Mouse (Mus musculus) kidney, embryonic 14.5 days (tissue): ENCODE data around the gene Gm20403. TPM values are rescaled to one million over a fixed set of nuclear protein-coding genes. Genes with fewer than 3 reads are reported as not detected.

Source experiments
- ATAC-seq: fragments of 200-750 bp; cut with Nextera tagmentation; 2 replicates; pipeline ENCODE4 v1.8.0; 2017; ENCODE audit warnings: moderate number of reproducible peaks, mild to moderate bottlenecking, moderate TSS enrichment, moderate library complexity; ENCODE audit not compliant: low FRiP score, low TSS enrichment
- H3K27ac ChIP-seq: fragments of 300-500 bp; sonication (generic); 2 replicates; pipeline ENCODE4 v1.5.1; 2014; ENCODE audit warnings: low read depth, mild to moderate bottlenecking, low read length, moderate library complexity, mixed read lengths
- H3K27me3 ChIP-seq: fragments of 300-500 bp; sonication (generic); 2 replicates; pipeline ENCODE4 v1.6.1; 2014; ENCODE audit warnings: mild to moderate bottlenecking, low read length; ENCODE audit not compliant: control insufficient read depth, insufficient read depth
- H3K36me3 ChIP-seq: fragments of 300-500 bp; sonication (generic); 2 replicates; pipeline ENCODE4 v1.6.1; 2014; ENCODE audit warnings: low read length, mixed read lengths; ENCODE audit not compliant: control insufficient read depth, insufficient read depth
- H3K4me1 ChIP-seq: fragments of 300-500 bp; sonication (generic); 2 replicates; pipeline ENCODE4 v1.6.1; 2014; ENCODE audit warnings: low read length, mixed read lengths; ENCODE audit not compliant: control insufficient read depth, insufficient read depth
- H3K4me2 ChIP-seq: fragments of 300-500 bp; sonication (generic); replicated peaks from 2 replicates; pipeline ENCODE4 v1.6.1; 2014; ENCODE audit warnings: low read depth, mild to moderate bottlenecking, low read length
- H3K4me3 ChIP-seq: fragments of 300-500 bp; sonication (generic); 2 replicates; pipeline ENCODE4 v1.5.1; 2014; ENCODE audit warnings: mild to moderate bottlenecking, low read length
- H3K9ac ChIP-seq: fragments of 300-500 bp; sonication (generic); 2 replicates; pipeline ENCODE4 v1.6.1; 2014; ENCODE audit warnings: low read depth, mild to moderate bottlenecking, low read length, moderate library complexity
- H3K9me3 ChIP-seq: fragments of 300-500 bp; sonication (generic); 2 replicates; pipeline ENCODE4 v1.6.1; 2016; ENCODE audit warnings: low read length; ENCODE audit not compliant: control insufficient read depth
- WGBS: fragments of 180-500 bp; shearing (Covaris S2); extraction: QIAGEN DNeasy Blood & Tissue Kit; methylation state at CpG from one replicate; pipeline ENCODE4 v1.1.7; 2014; 5-methylcytosine and 5-hydroxymethylcytosine counted together
- polyA plus RNA-seq: library from polyadenylated mRNA; unstranded; fragments of >200 nt; fragmentation: Nextera tagmentation; extraction: Ambion mirVana; gene quantifications from 2 replicates; pipeline ENCODE4 v1.2.1, GENCODE M21; 2014

Gene Gm20403
- polyA plus RNA-seq, result not detected in 2 replicates

DNA sequence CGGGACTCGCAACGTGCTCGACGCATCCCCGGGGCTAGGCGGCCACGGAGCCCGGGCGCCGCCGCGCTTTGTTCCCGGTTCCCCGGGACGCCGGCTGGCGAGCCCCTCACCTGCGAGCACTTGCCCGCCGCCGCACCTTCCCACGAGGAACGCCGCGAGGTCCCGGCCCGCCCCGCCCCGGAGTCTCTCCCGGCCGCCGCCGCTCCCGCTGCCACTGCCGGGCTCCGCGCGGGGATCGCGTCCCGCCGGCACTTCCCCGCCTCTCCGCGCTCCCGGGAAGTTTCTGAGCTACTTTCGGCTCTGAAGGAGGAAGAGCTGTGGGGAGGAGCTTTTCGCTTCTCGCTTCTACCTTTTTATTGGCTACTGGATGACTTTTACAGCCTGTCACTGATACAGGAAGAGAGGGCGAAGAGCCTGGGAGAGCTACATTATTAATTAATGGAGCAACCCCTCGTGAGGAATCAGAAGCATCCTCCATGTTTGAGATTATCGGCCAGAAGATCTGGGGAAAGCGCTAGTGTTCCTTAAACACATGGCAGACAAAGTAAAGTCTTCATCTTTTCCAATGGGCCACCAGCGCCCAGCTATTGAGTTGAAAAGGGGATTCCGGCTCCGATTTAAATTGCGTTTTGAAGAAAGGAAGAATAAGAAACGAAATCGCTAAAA is at the start of gene Gm20403:
Gene Gm20403, minus strand, starts transcription at position 478 of the 666 bp plus-strand sequence.
- peak; percentile 80 for ATAC-seq
- peaks cover 4% of the 10 kb centered on the region; the same call in 1 of the 2 replicates for H3K4me1 ChIP-seq
- peak within 1 kb of the TSS; percentile 89 for H3K4me2 ChIP-seq
- H3K9me3 ChIP-seq, result no peaks in the 10 kb centered on the region
- H3K36me3 ChIP-seq, result no peaks in the 10 kb centered on the region; the same call in 1 of the 2 replicates
- no peaks in the 10 kb centered on the region for H3K27me3 ChIP-seq
- H3K4me3 ChIP-seq, result peak within 1 kb of the TSS; percentile 88
- WGBS, result under 1% methylated on average over 50 of the region's 60 CpGs
- H3K9ac ChIP-seq, result peak within 1 kb of the TSS; percentile 94
- H3K27ac ChIP-seq, result peak within 1 kb of the TSS; percentile 93

GRCm38 (mm10) chr12:55027088-55027487 is 40.8 kb upstream of the Gm20403 start:
- Histone ChIP-seq H3K27me3 (no peaks in the 10 kb centered on the region), H3K4me1 (no peaks in the 10 kb centered on the region), H3K4me2 (no peak overlapping the region), H3K4me3 (no peak overlapping the region), H3K36me3 (no peaks in the 10 kb centered on the region), H3K27ac (no peak overlapping the region), H3K9me3 (no peaks in the 10 kb centered on the region), H3K9ac (no peak overlapping the region)
- no peak for ATAC-seq
- WGBS, result 16% methylated on average over 3 of the region's 3 CpGs

DNA sequence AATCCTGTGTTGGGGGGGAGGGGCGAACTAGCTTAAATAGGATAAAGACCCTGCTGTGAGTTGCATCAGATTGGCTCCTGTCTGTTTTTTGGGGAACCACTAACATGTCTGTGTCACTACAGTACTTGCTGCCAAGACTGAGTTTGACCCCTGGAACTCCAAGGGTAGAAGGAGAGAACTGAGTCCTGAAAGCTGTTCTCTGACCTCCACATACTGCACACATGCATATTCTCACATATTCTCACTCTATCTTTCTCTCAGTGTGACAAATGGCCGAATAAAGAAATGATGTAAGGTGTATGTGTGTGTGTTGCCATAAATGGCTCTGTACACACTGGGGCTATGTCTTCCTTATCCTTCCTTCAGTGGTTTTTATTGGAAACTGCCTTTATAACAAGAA is 37.0 kb upstream of the Gm20403 start:
- Histone ChIP-seq H3K4me2 (no peak overlapping the region), H3K27me3 (no peaks in the 10 kb centered on the region), H3K9me3 (no peaks in the 10 kb centered on the region), H3K27ac (no peak overlapping the region), H3K4me1 (no peaks in the 10 kb centered on the region), H3K36me3 (no peaks in the 10 kb centered on the region), H3K9ac (no peak overlapping the region), H3K4me3 (no peak overlapping the region)
- no peak for ATAC-seq
- WGBS, result 91% methylated on average over 2 of the region's 2 CpGs

DNA sequence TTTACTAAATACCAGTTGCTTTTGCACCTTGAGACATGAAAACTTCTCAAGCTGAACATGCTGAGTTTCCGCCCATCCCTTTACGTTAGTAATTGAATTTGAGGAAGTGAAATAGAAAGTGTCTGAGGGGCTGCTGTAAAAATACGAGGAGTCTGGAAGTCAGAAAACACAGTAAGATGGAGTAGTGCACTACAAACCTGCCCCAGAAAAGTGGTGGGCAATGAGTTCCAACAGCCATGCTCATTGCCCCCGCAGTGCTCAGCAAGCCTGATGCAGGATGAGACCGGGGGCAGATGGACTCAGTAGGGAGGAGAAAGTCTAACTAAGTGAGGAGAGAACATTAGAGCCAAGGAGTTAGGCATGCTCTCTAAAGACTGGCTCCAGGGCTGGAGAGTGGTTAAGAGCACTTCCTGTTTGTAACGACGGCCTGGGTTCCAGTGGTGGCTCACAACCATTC is 33.1 kb upstream of the Gm20403 start:
- Histone ChIP-seq H3K4me2 (no peak overlapping the region), H3K4me1 (no peaks in the 10 kb centered on the region), H3K27ac (no peak overlapping the region), H3K9me3 (no peaks in the 10 kb centered on the region), H3K4me3 (no peak overlapping the region), H3K36me3 (no peaks in the 10 kb centered on the region), H3K9ac (no peak overlapping the region), H3K27me3 (no peaks in the 10 kb centered on the region)
- ATAC-seq, result no peak
- 84% methylated on average over 7 of the region's 7 CpGs for WGBS

- Histone ChIP-seq H3K4me1 (no peaks in the 10 kb centered on the region), H3K27me3 (no peaks in the 10 kb centered on the region), H3K9me3 (no peaks in the 10 kb centered on the region), H3K36me3 (no peaks in the 10 kb centered on the region), H3K27ac (no peak overlapping the region), H3K9ac (no peak overlapping the region), H3K4me3 (no peak overlapping the region), H3K4me2 (no peak overlapping the region)
- WGBS, result 47% methylated on average over 9 of the region's 9 CpGs
- no peak for ATAC-seq
These were observed 30.9 kb upstream of the Gm20403 start for GRCm38 (mm10) chr12:55017119-55017721.

GRCm38 (mm10) chr12:55016339-55017118 is 30.2 kb upstream of the Gm20403 start:
- 65% methylated on average over 8 of the region's 8 CpGs for WGBS
- H3K27me3 ChIP-seq, result no peaks in the 10 kb centered on the region
- no peak overlapping the region for H3K4me2 ChIP-seq
- no peak for ATAC-seq
- H3K4me1 ChIP-seq, result no peaks in the 10 kb centered on the region
- no peaks in the 10 kb centered on the region for H3K36me3 ChIP-seq
- no peaks in the 10 kb centered on the region for H3K9me3 ChIP-seq
- H3K9ac ChIP-seq, result no peak overlapping the region
- no peak overlapping the region for H3K27ac ChIP-seq
- H3K4me3 ChIP-seq, result no peak overlapping the region

DNA sequence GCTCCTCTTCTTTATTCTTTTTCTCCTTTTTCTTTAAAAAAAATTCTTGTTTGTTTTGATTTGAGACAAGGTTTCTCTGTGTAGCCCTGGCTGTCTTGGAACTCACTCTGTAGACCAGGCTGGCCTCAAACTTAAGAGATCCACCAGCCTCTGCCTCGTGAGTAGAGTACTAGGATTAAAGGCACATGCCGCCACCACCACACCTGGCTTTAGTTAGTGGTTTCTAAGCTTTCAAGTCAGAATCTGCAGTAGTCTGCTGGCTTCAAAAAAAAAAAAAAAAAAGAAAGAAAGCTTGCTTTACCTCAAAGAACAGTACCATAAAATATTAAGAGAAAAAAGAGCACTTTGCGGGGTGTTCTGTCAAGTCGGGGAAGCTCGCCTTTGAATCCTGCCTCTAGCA is 29.1 kb upstream of the Gm20403 start:
- H3K4me1 ChIP-seq, result no peaks in the 10 kb centered on the region
- H3K4me3 ChIP-seq, result no peak overlapping the region
- no peak overlapping the region for H3K4me2 ChIP-seq
- no peak for ATAC-seq
- H3K27me3 ChIP-seq, result no peaks in the 10 kb centered on the region
- H3K36me3 ChIP-seq, result no peaks in the 10 kb centered on the region
- H3K27ac ChIP-seq, result no peak overlapping the region
- no peaks in the 10 kb centered on the region for H3K9me3 ChIP-seq
- WGBS, result 92% methylated on average over 5 of the region's 5 CpGs
- H3K9ac ChIP-seq, result no peak overlapping the region

- Histone ChIP-seq H3K9me3 (no peaks in the 10 kb centered on the region), H3K27ac (no peak within 1 kb of the TSS), H3K4me1 (no peaks in the 10 kb centered on the region), H3K27me3 (no peaks in the 10 kb centered on the region), H3K36me3 (no peaks in the 10 kb centered on the region), H3K4me2 (no peak within 1 kb of the TSS), H3K4me3 (no peak within 1 kb of the TSS), H3K9ac (no peak within 1 kb of the TSS)
- no peak for ATAC-seq
- 85% methylated on average over 6 of the region's 6 CpGs for WGBS
These were observed 27.5 kb upstream of the Gm20403 start, which contains the start of gene Baz1a for GRCm38 (mm10) chr12:55013626-55014398. Gene Baz1a (minus strand): TSS chr12:55014348.
